Comparison of ENCODE assay signal across 8 mouse cellular contexts in the genomic region with DNA sequence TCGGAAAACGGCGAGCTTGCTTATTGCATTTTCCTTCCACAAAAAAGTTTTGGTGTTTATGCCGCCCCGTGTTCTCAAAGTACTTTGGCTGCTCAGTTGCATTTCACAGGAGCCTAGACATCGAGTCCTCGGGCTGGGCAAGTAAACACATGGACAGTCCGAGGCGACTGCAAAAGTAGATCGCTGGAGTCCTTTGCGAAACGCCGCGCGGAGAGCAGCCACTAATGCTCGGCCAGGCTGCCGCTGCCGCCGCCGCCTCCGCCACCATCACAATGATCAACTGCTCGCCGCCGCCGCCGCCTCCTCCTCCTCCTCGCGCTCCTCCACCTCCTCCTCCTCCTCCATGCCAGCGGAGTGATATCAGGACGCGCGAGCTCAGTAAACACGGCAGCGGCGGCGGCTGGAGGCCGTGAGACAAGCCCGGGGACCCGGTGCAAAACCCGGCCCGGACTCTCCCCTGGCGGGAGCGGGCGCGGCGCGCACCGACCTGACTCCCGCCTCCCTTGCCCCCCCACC. TPM values are rescaled to one million over a fixed set of nuclear protein-coding genes. Genes with fewer than 3 reads are reported as not detected.
DNase-seq lines count a peak whose midpoint lies in the region; ATAC-seq and TF ChIP-seq lines count a peak whose summit lies in the region.

Gene Maml3, minus strand, starts transcription at position 441 of the 516 bp plus-strand sequence.

- H3K36me3 ChIP-seq in embryonic facial prominence, embryonic 14.5 days (ENCODE audit: control insufficient read depth, insufficient read depth, low read length), result no peaks in the 10 kb centered on the region
- H3K36me3 ChIP-seq in limb, embryonic 14.5 days (ENCODE audit: control insufficient read depth, insufficient read depth, low read length), result no peaks in the 10 kb centered on the region
- no peaks in the 10 kb centered on the region for H3K36me3 ChIP-seq in midbrain, embryonic 16.5 days (ENCODE audit: control insufficient read depth, insufficient read depth, low read length)
- H3K36me3 ChIP-seq in spleen, adult 2 months (ENCODE audit: control insufficient read depth, insufficient read depth, low read length), result no peaks in the 10 kb centered on the region

- H3K4me3 ChIP-seq in bone marrow, adult 2 months (replicated peaks; ENCODE audit: control insufficient read depth, low read depth, low read length), result peak within 1 kb of the TSS; percentile 82
- H3K4me3 ChIP-seq in embryonic facial prominence, embryonic 14.5 days (ENCODE audit: low read depth, low read length), result peak within 1 kb of the TSS; percentile 69
- H3K4me3 ChIP-seq in limb, embryonic 14.5 days (replicated peaks; ENCODE audit: low read length), result peak within 1 kb of the TSS; percentile 63
- peak within 1 kb of the TSS; percentile 64 for H3K4me3 ChIP-seq in midbrain, embryonic 16.5 days (ENCODE audit: low read depth, low read length)
- H3K4me3 ChIP-seq in spleen, adult 2 months (ENCODE audit: extremely low read depth, insufficient read depth, insufficient read length), result peak within 1 kb of the TSS; percentile 84

- peak; percentile 63; the same call in 1 of the 2 replicates for TF ChIP-seq POLR2A in bone marrow, adult 2 months (IDR thresholded peaks at IDR 0.05; ENCODE audit: borderline replicate concordance, control insufficient read depth, low read depth, low read length)
- TF ChIP-seq POLR2A in limb, embryonic 14.5 days (IDR thresholded peaks at IDR 0.05; ENCODE audit: borderline replicate concordance, extremely low read depth, insufficient read depth, insufficient read length), result no peak
- no peak; the same call in 1 of the 2 replicates for TF ChIP-seq POLR2A in spleen, adult 2 months (IDR thresholded peaks at IDR 0.05; ENCODE audit: low read depth, low read length)

- WGBS in bone marrow, adult 2 months, result under 1% methylated on average over 48 of the region's 49 CpGs
- WGBS in embryonic facial prominence, embryonic 14.5 days, result 0% methylated on average over 17 of the region's 49 CpGs
- WGBS in limb, embryonic 14.5 days, result 0% methylated on average over 35 of the region's 49 CpGs
- WGBS in midbrain, embryonic 16.5 days, result under 1% methylated on average over 25 of the region's 49 CpGs
- under 1% methylated on average over 39 of the region's 49 CpGs for WGBS in spleen, adult 2 months

- H3K9ac ChIP-seq in embryonic facial prominence, embryonic 14.5 days (ENCODE audit: low read depth, low read length), result peak within 1 kb of the TSS; percentile 80
- peak within 1 kb of the TSS; percentile 72 for H3K9ac ChIP-seq in limb, embryonic 14.5 days (ENCODE audit: low read depth, low read length, severe bottlenecking)
- H3K9ac ChIP-seq in midbrain, embryonic 16.5 days (ENCODE audit: low read depth, low read length), result peak within 1 kb of the TSS; percentile 84

- no peaks in the 10 kb centered on the region for H3K27me3 ChIP-seq in embryonic facial prominence, embryonic 14.5 days (replicated peaks; ENCODE audit: control insufficient read depth, insufficient read depth, low read length)
- H3K27me3 ChIP-seq in limb, embryonic 14.5 days (ENCODE audit: control insufficient read depth, insufficient read depth, low read length), result no peaks in the 10 kb centered on the region
- no peaks in the 10 kb centered on the region for H3K27me3 ChIP-seq in midbrain, embryonic 16.5 days (ENCODE audit: control insufficient read depth, insufficient read depth, low read depth, low read length)
- H3K27me3 ChIP-seq in spleen, adult 2 months (ENCODE audit: control insufficient read depth, insufficient read depth, low read length), result no peaks in the 10 kb centered on the region

- H3K9me3 ChIP-seq in embryonic facial prominence, embryonic 14.5 days (ENCODE audit: control insufficient read depth, low read length), result no peaks in the 10 kb centered on the region
- no peaks in the 10 kb centered on the region for H3K9me3 ChIP-seq in limb, embryonic 14.5 days (ENCODE audit: control insufficient read depth, low read length)
- no peaks in the 10 kb centered on the region for H3K9me3 ChIP-seq in midbrain, embryonic 16.5 days (replicated peaks; ENCODE audit: control insufficient read depth, low read length, poor library complexity, severe bottlenecking)

- peak; percentile 94 for DNase-seq in 416B (ENCODE audit: low read depth)
- peak; percentile 98 for DNase-seq in embryonic facial prominence, embryonic 14.5 days (ENCODE audit: low spot score)
- DNase-seq in heart, adult 8-10 months (ENCODE audit: low spot score), result peak; percentile 89
- DNase-seq in kidney, adult 8-10 months, result peak; percentile 87 to 90
- DNase-seq in limb, embryonic 14.5 days (ENCODE audit: low spot score), result peak; percentile 90
- DNase-seq in spleen, adult 2 months (ENCODE audit: low read depth in 1 of 2, low spot score in 2 of 2), result peak; percentile 73 to 87

- TF ChIP-seq CTCF in bone marrow, adult 2 months (IDR thresholded peaks at IDR 0.05; ENCODE audit: control insufficient read depth, insufficient read depth, low read length), result no peak
- TF ChIP-seq CTCF in spleen, adult 2 months (IDR thresholded peaks at IDR 0.05; ENCODE audit: extremely low read depth, insufficient read depth, insufficient read length, insufficient replicate concordance), result no peak

- H3K4me1 ChIP-seq in bone marrow, adult 2 months (ENCODE audit: control insufficient read depth, insufficient read depth, low read length), result no peaks in the 10 kb centered on the region
- H3K4me1 ChIP-seq in embryonic facial prominence, embryonic 14.5 days (ENCODE audit: control insufficient read depth, insufficient read depth, low read length), result 0 out of 2 replicates have a peak, but pooled peaks cover 3% of the 10 kb centered on the region
- no peaks in the 10 kb centered on the region for H3K4me1 ChIP-seq in limb, embryonic 14.5 days (ENCODE audit: control insufficient read depth, insufficient read depth, low read length)
- peaks cover 7% of the 10 kb centered on the region for H3K4me1 ChIP-seq in midbrain, embryonic 16.5 days (ENCODE audit: control insufficient read depth, insufficient read depth, low read length)
- H3K4me1 ChIP-seq in spleen, adult 2 months (ENCODE audit: control insufficient read depth, insufficient read depth, insufficient read length), result peaks cover 9% of the 10 kb centered on the region; the same call in 1 of the 2 replicates

- peak within 1 kb of the TSS; percentile 81 for H3K27ac ChIP-seq in bone marrow, adult 2 months (ENCODE audit: control insufficient read depth, insufficient read depth, low read depth, low read length, poor library complexity)
- peak within 1 kb of the TSS; percentile 97 for H3K27ac ChIP-seq in embryonic facial prominence, embryonic 14.5 days (replicated peaks; ENCODE audit: low read depth, low read length)
- peak within 1 kb of the TSS; percentile 70; the same call in 1 of the 2 replicates for H3K27ac ChIP-seq in limb, embryonic 14.5 days (replicated peaks; ENCODE audit: low read depth, low read length)
- peak within 1 kb of the TSS; percentile 97 for H3K27ac ChIP-seq in midbrain, embryonic 16.5 days (ENCODE audit: low read length)
- peak within 1 kb of the TSS; percentile 94 for H3K27ac ChIP-seq in spleen, adult 2 months (ENCODE audit: insufficient read depth, low read length)

- peak; percentile 50 for ATAC-seq in embryonic facial prominence, embryonic 14.5 days (ENCODE audit: low read depth)
- ATAC-seq in limb, embryonic 14.5 days (ENCODE audit: low FRiP score, low read depth), result peak; percentile 62
- peak; percentile 19 for ATAC-seq in midbrain, embryonic 16.5 days

- H3K4me2 ChIP-seq in embryonic facial prominence, embryonic 14.5 days (ENCODE audit: low read depth, low read length), result peak within 1 kb of the TSS; percentile 80
- peak within 1 kb of the TSS; percentile 97 for H3K4me2 ChIP-seq in limb, embryonic 14.5 days (replicated peaks; ENCODE audit: low read depth, low read length, severe bottlenecking)
- peak within 1 kb of the TSS; percentile 89 for H3K4me2 ChIP-seq in midbrain, embryonic 16.5 days (ENCODE audit: low read length)

RNA-seq across cellular contexts. Expression of gene Maml3, which starts in this region (rescaled TPM):
- polyA plus RNA-seq in bone marrow, adult 2 months (2011; ENCODE audit: insufficient read depth, insufficient read length, low replicate concordance, missing spikeins), result 1.4 and 4.9 TPM in 2 replicates
- polyA plus RNA-seq in embryonic facial prominence, embryonic 14.5 days (2014; fragmentation: Nextera tagmentation; extraction: Ambion mirVana), result 4.8 and 5.1 TPM in 2 replicates
- 1 to 10 TPM; 1.9 to 3.3 (median 2.7) TPM for total RNA-seq in heart, adult 8-10 months (2022)
- polyA plus RNA-seq in limb, embryonic 14.5 days (2012; rRNA removed), result 5.4 and 6.1 TPM in 2 replicates
- polyA plus RNA-seq in limb, embryonic 14.5 days (2014; fragmentation: Nextera tagmentation; extraction: Ambion mirVana), result 5.6 and 6.7 TPM in 2 replicates
- 5.7 and 6.9 TPM in 2 replicates for polyA plus RNA-seq in midbrain, embryonic 16.5 days (2015; fragmentation: Nextera tagmentation; extraction: Ambion mirVana)
- polyA plus RNA-seq in spleen, adult 2 months (2012; rRNA removed), result 2.7 and 3.4 TPM in 2 replicates

Comparison
In these comparisons a context has a peak if more than half of its experiments do, and no peak if none do; other contexts are left out.
1. Peak in every context shown above with its lines: DNase-seq, ATAC-seq, H3K4me3 ChIP-seq and H3K27ac ChIP-seq.